In the genomic region with DNA sequence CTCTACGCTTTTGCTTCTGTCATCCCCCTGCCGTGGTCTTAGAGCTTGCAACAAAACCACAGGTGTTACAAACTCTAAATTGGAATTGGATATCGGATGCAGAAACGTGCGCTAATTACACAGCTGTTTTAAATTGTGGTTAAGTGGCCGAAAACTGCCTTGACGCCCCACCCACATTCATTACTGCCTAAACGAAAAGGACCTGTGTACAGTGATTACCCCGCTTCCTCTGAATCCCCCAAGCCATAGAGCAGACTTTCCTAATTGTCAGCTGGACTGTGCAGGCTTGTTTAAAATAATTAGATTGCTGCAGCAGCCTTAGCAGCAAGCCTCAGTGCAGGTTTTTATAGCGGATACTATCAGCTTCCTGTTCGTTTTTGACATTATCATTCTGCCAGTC, we compare ENCODE assay signal across 9 mouse cellular contexts.
DNase-seq lines count a peak whose midpoint lies in the region; ATAC-seq lines count a peak whose summit lies in the region.
"Had no signal": no experiment of that assay in that cellular context is flagged by ENCODE, and none has a peak within 500 bp of the region (broad histone marks: within the 10 kb centered on the region; RNA-seq: fewer than 3 reads in every experiment).

No protein-coding gene starts in this region.

- intact Hi-C loops in heart, postnatal 36 days (cut with DNase I): loop anchor here (10.0 kb wide), 1 partner anchor 294 kb away; no protein-coding TSS in a partner anchor

- no peak overlapping the region for H3K27ac ChIP-seq in heart, embryonic 15.5 days
- H3K27ac ChIP-seq in forebrain, embryonic 12.5 days: peak overlapping the region; percentile 60; the same call in 1 of the 2 replicates
- H3K27ac ChIP-seq in limb, embryonic 15.5 days: no peak overlapping the region
- H3K27ac ChIP-seq: liver, embryonic 15.5 days had no signal

- no peak for DNase-seq in heart, postnatal 36 days
- peak; percentile 61 for DNase-seq in MN1 (ENCODE audit: low spot score)
- DNase-seq in lung, postnatal 4 days: no peak
- no peak for DNase-seq in adrenal gland, postnatal 36 days

- H3K4me2 ChIP-seq in heart, embryonic 15.5 days: peak overlapping the region; percentile 58
- H3K4me2 ChIP-seq in forebrain, embryonic 12.5 days: peak overlapping the region; percentile 51
- peak overlapping the region; percentile 42 for H3K4me2 ChIP-seq in limb, embryonic 15.5 days
- H3K4me2 ChIP-seq: liver, embryonic 15.5 days had no signal

- no peaks in the 10 kb centered on the region for H3K36me3 ChIP-seq in heart, embryonic 15.5 days
- H3K36me3 ChIP-seq in forebrain, embryonic 12.5 days (replicated peaks): no peaks in the 10 kb centered on the region
- H3K36me3 ChIP-seq in limb, embryonic 15.5 days: no peaks in the 10 kb centered on the region
- H3K36me3 ChIP-seq: liver, embryonic 15.5 days had no signal

- H3K27me3 ChIP-seq in heart, embryonic 15.5 days: no peaks in the 10 kb centered on the region
- no peaks in the 10 kb centered on the region for H3K27me3 ChIP-seq in forebrain, embryonic 12.5 days
- no peaks in the 10 kb centered on the region for H3K27me3 ChIP-seq in limb, embryonic 15.5 days
- H3K27me3 ChIP-seq: liver, embryonic 15.5 days had no signal

- peak overlapping the region; percentile 37 for H3K4me3 ChIP-seq in heart, embryonic 15.5 days
- peak overlapping the region; percentile 21 for H3K4me3 ChIP-seq in forebrain, embryonic 12.5 days (replicated peaks)
- peak overlapping the region; percentile 30 for H3K4me3 ChIP-seq in limb, embryonic 15.5 days
- H3K4me3 ChIP-seq: liver, embryonic 15.5 days had no signal

- ATAC-seq in heart, embryonic 15.5 days (replicated peaks; ENCODE audit: insufficient number of reproducible peaks, insufficient read depth, low FRiP score, low read depth): no peak
- ATAC-seq in forebrain, embryonic 12.5 days (ENCODE audit: low FRiP score): peak; percentile 85
- no peak for ATAC-seq in limb, embryonic 15.5 days (ENCODE audit: insufficient number of reproducible peaks, low FRiP score, low TSS enrichment, low read depth)
- no peak for ATAC-seq in granulocyte monocyte progenitor cell, adult 5-6 weeks (replicated peaks; ENCODE audit: poor library complexity, severe bottlenecking)

- no peaks in the 10 kb centered on the region for H3K9me3 ChIP-seq in heart, embryonic 15.5 days (replicated peaks)
- H3K9me3 ChIP-seq in forebrain, embryonic 12.5 days: no peaks in the 10 kb centered on the region
- no peaks in the 10 kb centered on the region for H3K9me3 ChIP-seq in limb, embryonic 15.5 days
- H3K9me3 ChIP-seq: liver, embryonic 15.5 days had no signal

- 46% methylated on average over 11 of the region's 11 CpGs for WGBS in heart, embryonic 15.5 days
- 21% methylated on average over 11 of the region's 11 CpGs for WGBS in forebrain, embryonic 12.5 days
- 6% methylated on average over 11 of the region's 11 CpGs for WGBS in limb, embryonic 15.5 days

- no peaks in the 10 kb centered on the region for H3K4me1 ChIP-seq in heart, embryonic 15.5 days (replicated peaks)
- H3K4me1 ChIP-seq in forebrain, embryonic 12.5 days: peaks cover 12% of the 10 kb centered on the region
- H3K4me1 ChIP-seq in limb, embryonic 15.5 days: no peaks in the 10 kb centered on the region
- H3K4me1 ChIP-seq: liver, embryonic 15.5 days had no signal

- H3K9ac ChIP-seq in heart, embryonic 15.5 days: no peak overlapping the region
- H3K9ac ChIP-seq in forebrain, embryonic 12.5 days: no peak overlapping the region
- no peak overlapping the region for H3K9ac ChIP-seq in limb, embryonic 15.5 days
- H3K9ac ChIP-seq: liver, embryonic 15.5 days had no signal
